Mouse (Mus musculus) stomach, postnatal 0 days (tissue): ENCODE measurements around the gene Ccl17.

ENCODE experiments used
- CTCF ChIP-seq: IDR thresholded peaks from 2 replicates; pipeline ENCODE4 v1.5.1; 2016; ENCODE audit warnings: antibody characterized with exemption, low read depth, mild to moderate bottlenecking, moderate library complexity
- EP300 ChIP-seq: optimal IDR thresholded peaks from 2 replicates; pipeline ENCODE3; 2016; ENCODE audit warnings: antibody characterized with exemption

DNA sequence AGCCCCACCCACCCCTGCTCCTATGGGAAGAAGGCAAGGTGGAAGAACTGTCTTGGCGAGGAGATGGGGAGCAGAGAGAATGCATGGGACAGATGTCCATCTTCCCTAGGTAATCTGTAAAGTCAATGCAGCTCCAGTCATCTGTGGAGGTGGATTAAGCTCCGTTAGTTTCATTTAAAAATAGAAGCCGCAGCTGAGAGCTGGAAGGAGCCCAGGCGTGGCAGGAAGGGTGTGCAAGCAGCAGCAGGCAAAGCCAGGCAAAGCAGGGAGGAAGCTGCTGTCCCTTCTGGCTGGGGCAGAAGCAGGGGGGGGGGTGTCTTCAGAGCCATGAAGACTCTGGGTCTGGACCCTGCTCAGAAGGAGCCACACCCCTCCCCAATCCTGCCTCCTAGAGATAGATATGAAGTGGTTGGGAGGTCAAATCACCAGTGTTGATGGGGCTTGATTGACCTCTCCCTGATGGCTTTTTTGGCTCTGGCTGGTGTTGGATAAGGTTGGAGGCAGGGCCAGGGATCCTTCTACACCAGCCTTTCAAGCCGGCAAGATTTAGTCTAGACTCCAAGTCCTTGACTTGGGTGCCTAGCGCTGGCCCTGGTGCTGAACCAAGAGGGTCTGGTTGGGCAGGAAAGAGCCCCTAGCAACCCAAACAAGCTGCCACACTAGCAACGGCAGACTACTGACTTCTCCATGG is 9.8 kb upstream of the Ccl17 start:
- TF ChIP-seq CTCF (no peak), EP300 (no peak)
